Mouse (Mus musculus) T-helper 2 cell (primary cell): ENCODE results near the gene Zbtb42.

Experiments used
- in situ Hi-C: fragments of 300-600 bp; cut with MboI, MseI; formaldehyde crosslinking; loops from one replicate; pipeline ENCODE4 v1.15.1; 2025; ENCODE audit warnings: high pct_unique_total_duplicates

Gene Zbtb42

GRCm38 (mm10) chr12:112661327-112661605, 17.4 kb upstream of the Zbtb42 start:
- in situ Hi-C loops = no loop called here

- in situ Hi-C loops = no loop called here
Measured at GRCm38 (mm10) chr12:112661851-112662250, 16.8 kb upstream of the Zbtb42 start.

- in situ Hi-C loops = no loop called here
Measured at GRCm38 (mm10) chr12:112663303-112663702, 15.3 kb upstream of the Zbtb42 start.

GRCm38 (mm10) chr12:112663716-112664115, 14.9 kb upstream of the Zbtb42 start:
- in situ Hi-C loops = no loop called here

DNA sequence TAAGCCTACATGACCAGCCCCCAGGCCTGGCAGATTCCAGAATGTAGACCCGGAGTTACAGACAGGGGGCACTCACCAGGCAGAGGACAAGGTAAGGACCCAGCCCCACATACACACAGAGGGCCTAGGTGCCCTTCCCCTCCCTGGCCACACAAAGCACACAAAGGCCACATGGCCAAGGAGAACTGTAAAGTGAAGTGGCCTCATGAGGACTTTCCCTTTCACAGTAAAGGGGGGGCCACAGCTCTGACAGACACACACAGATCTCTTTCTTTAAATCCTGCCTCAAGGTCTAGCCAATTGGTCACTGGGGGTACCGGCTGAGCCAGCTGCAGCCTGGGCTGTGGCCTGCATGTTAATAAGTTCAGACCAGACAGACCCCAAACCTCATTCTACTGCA, 14.5 kb upstream of the Zbtb42 start:
- in situ Hi-C loops = no loop called here

DNA sequence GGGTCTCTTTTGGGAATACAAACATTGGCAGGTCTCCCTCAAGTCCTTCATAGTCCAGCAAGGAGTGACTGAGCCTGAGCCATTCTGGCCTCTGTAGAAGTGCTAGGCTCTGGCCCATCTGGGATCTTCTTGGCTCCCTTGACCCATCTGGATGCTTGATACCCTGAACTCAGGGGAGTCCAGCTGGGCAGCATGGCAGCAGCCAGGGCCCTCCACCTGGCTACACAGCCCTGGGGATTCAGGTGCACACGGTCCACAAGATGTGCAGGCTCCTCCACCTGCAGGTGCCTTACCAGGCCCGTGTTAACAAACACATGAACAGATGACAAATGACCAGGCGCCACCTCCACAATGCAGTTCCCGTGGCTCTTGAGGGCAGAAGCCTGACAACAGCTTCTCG, 14.0 kb upstream of the Zbtb42 start:
- in situ Hi-C loops = no loop called here

- in situ Hi-C loops = no loop called here
Measured at GRCm38 (mm10) chr12:112665445-112665844, 13.2 kb upstream of the Zbtb42 start.

- in situ Hi-C loops = no loop called here
Measured at GRCm38 (mm10) chr12:112665881-112666544, 12.6 kb upstream of the Zbtb42 start.

DNA sequence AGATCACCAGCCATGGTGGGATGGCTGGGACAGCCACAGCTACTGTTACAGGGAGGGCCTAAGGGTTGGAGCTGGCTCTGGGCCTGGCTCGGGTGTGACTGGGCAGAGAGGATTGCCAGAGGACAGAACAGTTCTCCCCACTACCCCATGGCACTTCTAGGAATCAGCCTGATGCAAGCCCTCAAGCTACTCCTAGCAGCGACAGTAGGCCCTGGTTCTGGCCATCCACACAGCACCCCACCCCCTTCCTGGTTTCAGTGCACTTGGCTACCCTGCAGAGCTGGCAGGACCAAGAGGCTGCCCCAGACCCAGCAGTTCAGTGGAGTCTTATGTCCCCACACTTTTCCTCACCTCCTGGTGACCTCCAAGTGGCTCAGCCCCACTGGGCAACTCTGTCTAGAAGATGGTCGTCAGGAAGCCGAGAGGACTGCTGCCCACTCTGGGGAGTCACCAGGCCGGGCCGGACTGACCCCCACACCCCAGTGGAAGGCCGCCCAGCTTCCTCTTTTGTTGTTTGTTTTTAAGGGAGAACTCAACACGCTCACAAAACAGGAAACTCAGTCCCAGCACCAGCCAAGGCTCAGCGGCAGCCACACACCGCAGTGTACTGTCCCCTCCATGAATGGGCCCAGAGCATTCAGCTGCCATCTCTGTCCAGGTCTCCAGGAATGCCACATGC, 10.9 kb upstream of the Zbtb42 start:
- in situ Hi-C loops = no loop called here

- in situ Hi-C loops = no loop called here
Measured at GRCm38 (mm10) chr12:112670718-112671393, 7.8 kb upstream of the Zbtb42 start.

- in situ Hi-C loops = no loop called here
Measured at GRCm38 (mm10) chr12:112671891-112672290, 6.7 kb upstream of the Zbtb42 start.

GRCm38 (mm10) chr12:112672744-112673575, 5.7 kb upstream of the Zbtb42 start:
- in situ Hi-C loops = no loop called here

DNA sequence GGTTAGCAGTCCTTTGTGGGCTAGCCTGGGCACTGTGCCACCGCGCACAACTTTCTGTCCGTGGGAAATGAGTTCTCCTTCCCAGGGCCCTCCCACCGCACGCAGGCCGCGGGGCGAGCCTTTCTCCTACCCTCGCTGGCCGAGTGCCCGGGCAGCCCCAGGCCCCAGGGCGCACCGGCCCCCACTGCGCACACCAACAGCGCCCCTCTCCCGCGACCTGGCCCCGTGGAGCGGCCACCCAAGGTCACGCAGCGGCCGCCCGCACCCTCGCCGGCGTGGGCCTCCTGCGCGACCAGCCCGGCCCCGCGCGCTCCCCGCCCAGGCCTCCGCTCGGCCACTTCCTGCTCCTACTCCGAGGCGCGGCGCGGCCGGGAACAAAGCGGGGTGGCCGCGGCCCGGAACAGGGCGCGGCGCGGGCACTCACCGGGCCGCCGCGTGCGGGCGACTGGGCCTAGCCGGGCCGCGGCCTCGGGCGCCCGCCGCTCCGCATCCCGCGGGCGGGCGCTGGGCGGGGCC, 5.0 kb upstream of the Zbtb42 start:
- in situ Hi-C loops = no loop called here

GRCm38 (mm10) chr12:112674132-112675011, 4.3 kb upstream of the Zbtb42 start, which contains the start of gene Akt1:
Akt1 (minus strand) TSS chr12:112674884.
- in situ Hi-C loops = no loop called here

- in situ Hi-C loops = no loop called here
Measured at GRCm38 (mm10) chr12:112675245-112676035, 3.2 kb upstream of the Zbtb42 start.

GRCm38 (mm10) chr12:112677076-112677475, 1.6 kb upstream of the Zbtb42 start:
- in situ Hi-C loops = no loop called here

GRCm38 (mm10) chr12:112677943-112678554, 579 bp upstream of the Zbtb42 start:
- in situ Hi-C loops = no loop called here

- in situ Hi-C loops = no loop called here
Measured at GRCm38 (mm10) chr12:112679027-112679996, 684 bp downstream of the Zbtb42 start.
